Comparison of ENCODE assay signal across 16 mouse cellular contexts in genomic region chrX:166497771-166498170, GRCm38 (mm10). TPM values are rescaled to one million over a fixed set of nuclear protein-coding genes. Genes with fewer than 3 reads are reported as not detected.
DNase-seq lines count a peak whose midpoint lies in the region; ATAC-seq and TF ChIP-seq lines count a peak whose summit lies in the region.
"Had no signal": no experiment of that assay in that cellular context is flagged by ENCODE, and none has a peak within 500 bp of the region (broad histone marks: within the 10 kb centered on the region; RNA-seq: fewer than 3 reads in every experiment).

No protein-coding gene starts in this region.

- H3K4me2 ChIP-seq in hindbrain, postnatal 0 days (ENCODE audit: low read depth, low read length) = no peak overlapping the region
- no peak overlapping the region for H3K4me2 ChIP-seq in neural tube, embryonic 11.5 days (ENCODE audit: low read depth)
- H3K4me2 ChIP-seq: heart, embryonic 11.5 days; lung, embryonic 15.5 days had no signal

- H3K36me3 ChIP-seq in hindbrain, postnatal 0 days (ENCODE audit: insufficient read depth, low read length) = no peaks in the 10 kb centered on the region
- H3K36me3 ChIP-seq in hindbrain, embryonic 10.5 days = peaks cover 6% of the 10 kb centered on the region; the same call in 1 of the 2 replicates
- H3K36me3 ChIP-seq in neural tube, embryonic 11.5 days (ENCODE audit: control insufficient read depth, insufficient read depth, low read length) = no peaks in the 10 kb centered on the region
- H3K36me3 ChIP-seq: lung, embryonic 15.5 days had no signal

- no peaks in the 10 kb centered on the region for H3K27me3 ChIP-seq in hindbrain, postnatal 0 days (ENCODE audit: insufficient read depth, low read length)
- H3K27me3 ChIP-seq in hindbrain, embryonic 10.5 days (ENCODE audit: insufficient read depth, poor library complexity, severe bottlenecking) = peaks cover 9% of the 10 kb centered on the region; the same call in 1 of the 2 replicates
- no peaks in the 10 kb centered on the region for H3K27me3 ChIP-seq in neural tube, embryonic 11.5 days (ENCODE audit: control insufficient read depth, insufficient read depth, low read length)
- H3K27me3 ChIP-seq: lung, embryonic 15.5 days had no signal

- TF ChIP-seq POLR2A in brain, embryonic 14.5 days (IDR thresholded peaks at IDR 0.05; ENCODE audit: borderline replicate concordance, extremely low read depth, insufficient read depth, insufficient read length, poor library complexity, severe bottlenecking) = no peak

- peak; percentile 21 for DNase-seq in hindbrain, postnatal 0 days (ENCODE audit: low spot score)
- DNase-seq in hindbrain, embryonic 10.5 days (ENCODE audit: low spot score) = no peak
- no peak for DNase-seq in neural tube, embryonic 11.5 days (ENCODE audit: low spot score)
- no peak for DNase-seq in neural tube, embryonic 10.5 days (ENCODE audit: extremely low spot score, low spot score)
- DNase-seq in brain, embryonic 14.5 days (ENCODE audit: low read depth) = peak; percentile 55
- DNase-seq in kidney, postnatal 10 days = no peak
- DNase-seq: cerebellum, adult 11 months; kidney, adult 18-20 months; kidney, postnatal 14 days; liver; right cerebral cortex, postnatal 14 days; thymus, postnatal 25 days had no signal

- H3K4me1 ChIP-seq in hindbrain, postnatal 0 days (ENCODE audit: insufficient read depth, low read length) = no peaks in the 10 kb centered on the region
- H3K4me1 ChIP-seq in hindbrain, embryonic 10.5 days (replicated peaks) = no peaks in the 10 kb centered on the region
- no peaks in the 10 kb centered on the region for H3K4me1 ChIP-seq in neural tube, embryonic 11.5 days (ENCODE audit: control insufficient read depth, insufficient read depth, low read length)
- H3K4me1 ChIP-seq: lung, embryonic 15.5 days had no signal

- H3K4me3 ChIP-seq in hindbrain, postnatal 0 days (ENCODE audit: low read length) = no peak overlapping the region
- H3K4me3 ChIP-seq in hindbrain, embryonic 10.5 days = no peak overlapping the region
- H3K4me3 ChIP-seq in neural tube, embryonic 11.5 days (ENCODE audit: low read depth, low read length) = no peak overlapping the region
- H3K4me3 ChIP-seq: lung, embryonic 15.5 days; myocyte had no signal

- peak; percentile 64; the same call in 1 of the 2 replicates for ATAC-seq in hindbrain, postnatal 0 days
- ATAC-seq in neural tube, embryonic 11.5 days (ENCODE audit: insufficient read depth, low FRiP score, low TSS enrichment) = peak; percentile 74
- ATAC-seq in megakaryocyte progenitor cell, adult 5-6 weeks (replicated peaks; ENCODE audit: poor library complexity) = peak; percentile 45

- H3K9ac ChIP-seq in hindbrain, postnatal 0 days (replicated peaks; ENCODE audit: low read length) = no peak overlapping the region
- no peak overlapping the region for H3K9ac ChIP-seq in neural tube, embryonic 11.5 days (ENCODE audit: low read length)
- H3K9ac ChIP-seq: lung, embryonic 15.5 days had no signal

- 53% methylated on average over 4 of the region's 4 CpGs for WGBS in hindbrain, postnatal 0 days
- 56% methylated on average over 4 of the region's 4 CpGs for WGBS in hindbrain, embryonic 10.5 days
- 50% methylated on average over 4 of the region's 4 CpGs for whole genome bisulfite sequencing in neural tube, embryonic 11.5 days

- no peak overlapping the region for H3K27ac ChIP-seq in hindbrain, postnatal 0 days
- no peak overlapping the region for H3K27ac ChIP-seq in hindbrain, embryonic 10.5 days
- no peak overlapping the region for H3K27ac ChIP-seq in neural tube, embryonic 11.5 days (ENCODE audit: low read depth, low read length)
- H3K27ac ChIP-seq: lung, embryonic 15.5 days had no signal

- no peaks in the 10 kb centered on the region for H3K9me3 ChIP-seq in hindbrain, postnatal 0 days (ENCODE audit: low read length)
- no peaks in the 10 kb centered on the region for H3K9me3 ChIP-seq in hindbrain, embryonic 10.5 days
- H3K9me3 ChIP-seq in neural tube, embryonic 11.5 days (ENCODE audit: control insufficient read depth, low read length) = no peaks in the 10 kb centered on the region
- H3K9me3 ChIP-seq: lung, embryonic 15.5 days had no signal

- TF ChIP-seq CTCF in hindbrain, postnatal 0 days (IDR thresholded peaks at IDR 0.05; ENCODE audit: low read depth) = no peak
- no peak for TF ChIP-seq CTCF in brain, embryonic 14.5 days (IDR thresholded peaks at IDR 0.05; ENCODE audit: borderline replicate concordance, extremely low read depth, insufficient read depth, insufficient read length)

RNA-seq across cellular contexts. Expression of gene Rab9, which starts 18.1 kb away (rescaled TPM):
- total RNA-seq in hindbrain, postnatal 0 days (2014; rRNA removed) = 29.5 and 42.7 TPM in 2 replicates
- polyA plus RNA-seq in hindbrain, postnatal 0 days (2015; fragmentation: Nextera tagmentation; extraction: Ambion mirVana) = 65.2 and 67.2 TPM in 2 replicates
- 43.3 and 44.8 TPM in 2 replicates for polyA plus RNA-seq in hindbrain, embryonic 10.5 days (2016; fragmentation: Nextera tagmentation; extraction: Ambion mirVana)
- 48.1 and 52.7 TPM in 2 replicates for polyA plus RNA-seq in neural tube, embryonic 11.5 days (2014; fragmentation: Nextera tagmentation; extraction: Ambion mirVana)
- 20.0 and 25.2 TPM in 2 replicates for polyA plus RNA-seq in brain, embryonic 14.5 days (2012; rRNA removed)
- 73.4 and 92.1 TPM in 2 replicates for total RNA-seq in megakaryocyte progenitor cell, adult 5-6 weeks (2015)
- total RNA-seq in megakaryocyte progenitor cell, adult 5-6 weeks (2017) = 95.2 and 108 TPM in 2 replicates

RNA-seq across cellular contexts. Expression of gene Tceanc, which starts 20.6 kb away (rescaled TPM):
- 3.7 and 4.5 TPM in 2 replicates for total RNA-seq in hindbrain, postnatal 0 days (2014; rRNA removed)
- polyA plus RNA-seq in hindbrain, postnatal 0 days (2015; fragmentation: Nextera tagmentation; extraction: Ambion mirVana) = 3.9 and 4.0 TPM in 2 replicates
- polyA plus RNA-seq in hindbrain, embryonic 10.5 days (2016; fragmentation: Nextera tagmentation; extraction: Ambion mirVana) = 10.3 and 11.5 TPM in 2 replicates
- 11.1 and 11.7 TPM in 2 replicates for polyA plus RNA-seq in neural tube, embryonic 11.5 days (2014; fragmentation: Nextera tagmentation; extraction: Ambion mirVana)
- 3.1 and 3.5 TPM in 2 replicates for polyA plus RNA-seq in brain, embryonic 14.5 days (2012; rRNA removed)
- total RNA-seq in megakaryocyte progenitor cell, adult 5-6 weeks (2015) = 4.9 and 7.4 TPM in 2 replicates
- 7.3 and 7.5 TPM in 2 replicates for total RNA-seq in megakaryocyte progenitor cell, adult 5-6 weeks (2017)

RNA-seq across cellular contexts. Expression of gene Ofd1, which starts 57.3 kb away (rescaled TPM):
- total RNA-seq in hindbrain, postnatal 0 days (2014; rRNA removed) = 4.3 and 5.6 TPM in 2 replicates
- polyA plus RNA-seq in hindbrain, postnatal 0 days (2015; fragmentation: Nextera tagmentation; extraction: Ambion mirVana) = 7.1 TPM in 2 replicates
- polyA plus RNA-seq in hindbrain, embryonic 10.5 days (2016; fragmentation: Nextera tagmentation; extraction: Ambion mirVana) = 6.2 and 7.0 TPM in 2 replicates
- polyA plus RNA-seq in neural tube, embryonic 11.5 days (2014; fragmentation: Nextera tagmentation; extraction: Ambion mirVana) = 9.2 and 9.8 TPM in 2 replicates
- 5.3 and 6.9 TPM in 2 replicates for polyA plus RNA-seq in brain, embryonic 14.5 days (2012; rRNA removed)
- total RNA-seq in megakaryocyte progenitor cell, adult 5-6 weeks (2015) = 9.8 and 11.3 TPM in 2 replicates
- 12.5 and 17.0 TPM in 2 replicates for total RNA-seq in megakaryocyte progenitor cell, adult 5-6 weeks (2017)

RNA-seq across cellular contexts. Expression of gene Trappc2, which starts 57.4 kb away (rescaled TPM):
- 32.8 and 37.7 TPM in 2 replicates for total RNA-seq in hindbrain, postnatal 0 days (2014; rRNA removed)
- 101 and 104 TPM in 2 replicates for polyA plus RNA-seq in hindbrain, postnatal 0 days (2015; fragmentation: Nextera tagmentation; extraction: Ambion mirVana)
- polyA plus RNA-seq in hindbrain, embryonic 10.5 days (2016; fragmentation: Nextera tagmentation; extraction: Ambion mirVana) = 37.0 and 43.5 TPM in 2 replicates
- 37.4 and 46.7 TPM in 2 replicates for polyA plus RNA-seq in neural tube, embryonic 11.5 days (2014; fragmentation: Nextera tagmentation; extraction: Ambion mirVana)
- polyA plus RNA-seq in brain, embryonic 14.5 days (2012; rRNA removed) = 26.6 and 29.5 TPM in 2 replicates
- total RNA-seq in megakaryocyte progenitor cell, adult 5-6 weeks (2015) = 15.7 and 18.6 TPM in 2 replicates
- total RNA-seq in megakaryocyte progenitor cell, adult 5-6 weeks (2017) = 8.7 and 12.2 TPM in 2 replicates

Comparison
In these comparisons a context has a peak if more than half of its experiments do, and no peak if none do; other contexts are left out.
1. DNase-seq: peak in hindbrain, postnatal 0 days (single experiment) and brain, embryonic 14.5 days (single experiment); none in hindbrain, embryonic 10.5 days (single experiment), neural tube, embryonic 11.5 days (single experiment), neural tube, embryonic 10.5 days (single experiment) and kidney, postnatal 10 days (single experiment).
2. Peak in every context shown above with its lines, with median percentiles within 50 percentile points of each other: ATAC-seq.